Mouse (Mus musculus): ENCODE measurements at regions not wholly inside any gene's neighbourhood (a gene's known extent, or its start where the extent isn't known, plus 50 kb on each side); places are given as distances from the start of the nearest gene placed in this dataset.

- DNase-seq (ENCODE audit: low spot score in 2 of 2), result peak; percentile 49 to 52
Observed at GRCm38 (mm10) chr14:24081911-24082558, 67.7 kb upstream of the Kcnma1 start.

- DNase-seq (ENCODE audit: low spot score in 2 of 2), result peak in 1 of 2 experiments; percentile 28
Observed at GRCm38 (mm10) chr14:24068693-24069092, 54.4 kb upstream of the Kcnma1 start.

GRCm38 (mm10) chr14:24067657-24068056 is 53.4 kb upstream of the Kcnma1 start:
- peak; percentile 85 to 86 for DNase-seq (ENCODE audit: low spot score in 2 of 2)

- DNase-seq (ENCODE audit: low spot score in 2 of 2), result no peak
Observed at GRCm38 (mm10) chr14:24065231-24065767, 51.0 kb upstream of the Kcnma1 start.

Data from layer of hippocampus, postnatal 10 days (tissue).